Mouse (Mus musculus): Measurements from ENCODE around the gene Olfr1491. TPM values are rescaled to one million over a fixed set of nuclear protein-coding genes. Genes with fewer than 3 reads are reported as not detected.

Olfr1491 gene
- not detected in 2 replicates for polyA plus RNA-seq (2016; fragmentation: Nextera tagmentation; extraction: Ambion mirVana)

- H3K4me3 ChIP-seq, result no peak within 1 kb of the TSS
- H3K27me3 ChIP-seq (ENCODE audit: low read depth, poor library complexity, severe bottlenecking), result no peaks in the 10 kb centered on the region
- H3K36me3 ChIP-seq, result no peaks in the 10 kb centered on the region
- no peak within 1 kb of the TSS for H3K27ac ChIP-seq (replicated peaks)
- H3K4me1 ChIP-seq, result no peaks in the 10 kb centered on the region
- DNase-seq (ENCODE audit: low spot score), result no peak
- 0 out of 2 replicates have a peak, but pooled peaks cover 5% of the 10 kb centered on the region for H3K9me3 ChIP-seq (replicated peaks)
- WGBS, result 78% methylated on average over 3 of the region's 3 CpGs
Observed at GRCm38 (mm10) chr19:13696968-13697367, at the start of gene Olfr1491. Olfr1491 (plus strand) TSS chr19:13697268.

GRCm38 (mm10) chr19:13650791-13651190 lies 46.3 kb upstream of the Olfr1491 start, which contains the start of gene Olfr1490:
Olfr1490 (plus strand) TSS chr19:13651091.
- peaks cover 27% of the 10 kb centered on the region; the same call in 1 of the 2 replicates for H3K9me3 ChIP-seq (replicated peaks)
- no peak for DNase-seq (ENCODE audit: low spot score)
- no peaks in the 10 kb centered on the region for H3K27me3 ChIP-seq (ENCODE audit: low read depth, poor library complexity, severe bottlenecking)
- no peaks in the 10 kb centered on the region for H3K4me1 ChIP-seq
- no peaks in the 10 kb centered on the region for H3K36me3 ChIP-seq
- no peak within 1 kb of the TSS for H3K27ac ChIP-seq (replicated peaks)
- WGBS, result 77% methylated on average over 1 of the region's 1 CpGs
- no peak within 1 kb of the TSS for H3K4me3 ChIP-seq

GRCm38 (mm10) chr19:13722978-13723377 lies 25.9 kb downstream of the Olfr1491 start, which contains the start of gene Olfr1493-ps1:
Olfr1493-ps1 (plus strand) TSS chr19:13723278.
- no peaks in the 10 kb centered on the region for H3K4me1 ChIP-seq
- no peak within 1 kb of the TSS for H3K27ac ChIP-seq (replicated peaks)
- peaks cover 10% of the 10 kb centered on the region for H3K9me3 ChIP-seq (replicated peaks)
- no peak within 1 kb of the TSS for H3K4me3 ChIP-seq
- no peaks in the 10 kb centered on the region for H3K36me3 ChIP-seq
- WGBS, result 60% methylated on average over 2 of the region's 2 CpGs
- no peak for DNase-seq (ENCODE audit: low spot score)
- no peaks in the 10 kb centered on the region for H3K27me3 ChIP-seq (ENCODE audit: low read depth, poor library complexity, severe bottlenecking)

GRCm38 (mm10) chr19:13739428-13739827 lies 42.4 kb downstream of the Olfr1491 start, which contains the start of gene Olfr1494:
Olfr1494 (plus strand) TSS chr19:13739728.
- Histone ChIP-seq H3K27me3 (ENCODE audit: low read depth, poor library complexity, severe bottlenecking) (no peaks in the 10 kb centered on the region), H3K9me3 (replicated peaks) (peaks cover 4% of the 10 kb centered on the region; the same call in 1 of the 2 replicates), H3K36me3 (no peaks in the 10 kb centered on the region), H3K27ac (replicated peaks) (no peak within 1 kb of the TSS), H3K4me1 (no peaks in the 10 kb centered on the region), H3K4me3 (no peak within 1 kb of the TSS)
- no peak for DNase-seq (ENCODE audit: low spot score)
- 95% methylated on average over 4 of the region's 4 CpGs for WGBS

- 93% methylated on average over 1 of the region's 1 CpGs for WGBS
- no peak overlapping the region for H3K27ac ChIP-seq (replicated peaks)
- no peaks in the 10 kb centered on the region for H3K9me3 ChIP-seq (replicated peaks)
- DNase-seq (ENCODE audit: low spot score), result no peak
- no peaks in the 10 kb centered on the region for H3K27me3 ChIP-seq (ENCODE audit: low read depth, poor library complexity, severe bottlenecking)
- no peak overlapping the region for H3K4me3 ChIP-seq
- H3K36me3 ChIP-seq, result no peaks in the 10 kb centered on the region
- H3K4me1 ChIP-seq, result no peaks in the 10 kb centered on the region
Observed at GRCm38 (mm10) chr19:13749366-13749765, 52.3 kb downstream of the Olfr1491 start.

Other genes starting within 250 kb of the Olfr1491 start
- not detected in 2 replicates for gene Olfr1472, start 241.2 kb upstream of the Olfr1491 start, polyA plus RNA-seq (2016; fragmentation: Nextera tagmentation; extraction: Ambion mirVana)
- not detected in 2 replicates for gene Olfr1474, start 227.7 kb upstream of the Olfr1491 start, polyA plus RNA-seq (2016; fragmentation: Nextera tagmentation; extraction: Ambion mirVana)
- gene Olfr1475, start 217.1 kb upstream of the Olfr1491 start, polyA plus RNA-seq (2016; fragmentation: Nextera tagmentation; extraction: Ambion mirVana), result not detected in 2 replicates
- gene Olfr1477, start 196.7 kb upstream of the Olfr1491 start, polyA plus RNA-seq (2016; fragmentation: Nextera tagmentation; extraction: Ambion mirVana), result not detected in 2 replicates
- not detected in 2 replicates for gene Olfr1480, start 169.4 kb upstream of the Olfr1491 start, polyA plus RNA-seq (2016; fragmentation: Nextera tagmentation; extraction: Ambion mirVana)
- not detected in 2 replicates for gene Olfr1484, start 113.8 kb upstream of the Olfr1491 start, polyA plus RNA-seq (2016; fragmentation: Nextera tagmentation; extraction: Ambion mirVana)
- gene Olfr1487, start 79.9 kb upstream of the Olfr1491 start, polyA plus RNA-seq (2016; fragmentation: Nextera tagmentation; extraction: Ambion mirVana), result not detected in 2 replicates
- not detected in 2 replicates for gene Olfr1489, start 65.6 kb upstream of the Olfr1491 start, polyA plus RNA-seq (2016; fragmentation: Nextera tagmentation; extraction: Ambion mirVana)
- gene Olfr1490, start 46.2 kb upstream of the Olfr1491 start, polyA plus RNA-seq (2016; fragmentation: Nextera tagmentation; extraction: Ambion mirVana), result not detected in 2 replicates
- not detected in 2 replicates for gene Olfr1493-ps1, start 26.0 kb downstream of the Olfr1491 start, polyA plus RNA-seq (2016; fragmentation: Nextera tagmentation; extraction: Ambion mirVana)
- not detected in 2 replicates for gene Olfr1494, start 42.5 kb downstream of the Olfr1491 start, polyA plus RNA-seq (2016; fragmentation: Nextera tagmentation; extraction: Ambion mirVana)
- gene Olfr1495, start 67.3 kb downstream of the Olfr1491 start, polyA plus RNA-seq (2016; fragmentation: Nextera tagmentation; extraction: Ambion mirVana), result not detected in 2 replicates
- gene Olfr1496, start 80.6 kb downstream of the Olfr1491 start, polyA plus RNA-seq (2016; fragmentation: Nextera tagmentation; extraction: Ambion mirVana), result not detected in 2 replicates
- gene Olfr1497, start 100.9 kb downstream of the Olfr1491 start, polyA plus RNA-seq (2016; fragmentation: Nextera tagmentation; extraction: Ambion mirVana), result not detected in 2 replicates
- gene Olfr1499, start 122.2 kb downstream of the Olfr1491 start, polyA plus RNA-seq (2016; fragmentation: Nextera tagmentation; extraction: Ambion mirVana), result not detected in 2 replicates
- gene Olfr1500, start 133.2 kb downstream of the Olfr1491 start, polyA plus RNA-seq (2016; fragmentation: Nextera tagmentation; extraction: Ambion mirVana), result not detected in 2 replicates
- gene Olfr1501, start 153.4 kb downstream of the Olfr1491 start, polyA plus RNA-seq (2016; fragmentation: Nextera tagmentation; extraction: Ambion mirVana), result not detected in 2 replicates
- gene Olfr1502, start 164.5 kb downstream of the Olfr1491 start, polyA plus RNA-seq (2016; fragmentation: Nextera tagmentation; extraction: Ambion mirVana), result not detected in 2 replicates
- gene Olfr1504, start 200.7 kb downstream of the Olfr1491 start, polyA plus RNA-seq (2016; fragmentation: Nextera tagmentation; extraction: Ambion mirVana), result not detected in 2 replicates
- not detected in 2 replicates for gene Olfr1505, start 216.3 kb downstream of the Olfr1491 start, polyA plus RNA-seq (2016; fragmentation: Nextera tagmentation; extraction: Ambion mirVana)